Mouse (Mus musculus): ENCODE measurements around the gene Ston1. TPM values are rescaled to one million over a fixed set of nuclear protein-coding genes. Genes with fewer than 3 reads are reported as not detected.

Ston1 gene
- polyA plus RNA-seq, 2 experiments, result 11.3 to 34.8 TPM

GRCm38 (mm10) chr17:88666076-88666475 is 68.6 kb downstream of the Ston1 start:
- no peaks in the 10 kb centered on the region for H3K9me3 ChIP-seq (ENCODE audit: control insufficient read depth, low read length)
- no peaks in the 10 kb centered on the region for H3K36me3 ChIP-seq (ENCODE audit: control insufficient read depth, insufficient read depth, low read length)
- no peak for TF ChIP-seq POLR2A (IDR thresholded peaks at IDR 0.05; ENCODE audit: borderline replicate concordance, extremely low read depth, insufficient read depth, insufficient read length)
- peaks cover 10% of the 10 kb centered on the region; the same call in 1 of the 2 replicates for H3K4me1 ChIP-seq (ENCODE audit: control insufficient read depth, insufficient read depth, low read length)
- DNase-seq (ENCODE audit: low spot score) (no peak), ATAC-seq (ENCODE audit: low FRiP score, low read depth) (no peak)
- H3K27me3 ChIP-seq (ENCODE audit: control insufficient read depth, insufficient read depth, low read length), result no peaks in the 10 kb centered on the region
- no peak overlapping the region for H3K27ac ChIP-seq (replicated peaks; ENCODE audit: low read depth, low read length)
- no peak overlapping the region for H3K4me2 ChIP-seq (replicated peaks; ENCODE audit: low read depth, low read length, severe bottlenecking)
- H3K9ac ChIP-seq (ENCODE audit: low read depth, low read length, severe bottlenecking), result no peak overlapping the region
- 79% methylated on average over 2 of the region's 2 CpGs for WGBS
- H3K4me3 ChIP-seq (replicated peaks; ENCODE audit: low read length), result no peak overlapping the region

DNA sequence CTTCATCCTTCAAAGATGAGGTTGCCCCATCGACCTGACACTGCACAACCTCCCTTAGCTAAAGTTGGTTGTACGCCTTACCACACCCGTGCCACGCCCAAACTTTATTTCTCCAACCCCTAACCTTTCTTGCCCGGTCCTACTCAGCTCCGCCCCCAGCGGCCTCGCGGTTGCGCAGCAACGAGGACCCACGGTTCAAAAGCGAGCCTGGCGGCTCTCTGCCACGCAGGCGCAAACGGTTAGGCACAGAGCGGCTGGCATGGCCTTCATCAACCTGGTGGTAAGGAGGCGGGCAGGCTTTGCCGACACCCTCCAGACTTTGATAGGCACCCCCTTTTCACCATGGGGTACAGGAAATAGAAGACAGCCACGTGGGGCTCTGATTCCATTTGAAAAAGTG is 71.0 kb downstream of the Ston1 start, which contains the start of gene Gtf2a1l:
TSS of gene Gtf2a1l (plus strand) at position 209 of the 400 bp plus-strand sequence.
- Histone ChIP-seq H3K27me3 (ENCODE audit: control insufficient read depth, insufficient read depth, low read length) (no peaks in the 10 kb centered on the region), H3K4me3 (replicated peaks; ENCODE audit: low read length) (peak within 1 kb of the TSS; percentile 22), H3K9ac (ENCODE audit: low read depth, low read length, severe bottlenecking) (no peak within 1 kb of the TSS), H3K9me3 (ENCODE audit: control insufficient read depth, low read length) (no peaks in the 10 kb centered on the region), H3K4me1 (ENCODE audit: control insufficient read depth, insufficient read depth, low read length) (peaks cover 10% of the 10 kb centered on the region; the same call in 1 of the 2 replicates), H3K4me2 (replicated peaks; ENCODE audit: low read depth, low read length, severe bottlenecking) (peak within 1 kb of the TSS; percentile 41), H3K27ac (replicated peaks; ENCODE audit: low read depth, low read length) (no peak within 1 kb of the TSS), H3K36me3 (ENCODE audit: control insufficient read depth, insufficient read depth, low read length) (no peaks in the 10 kb centered on the region)
- 24% methylated on average over 21 of the region's 21 CpGs for WGBS
- no peak for TF ChIP-seq POLR2A (IDR thresholded peaks at IDR 0.05; ENCODE audit: borderline replicate concordance, extremely low read depth, insufficient read depth, insufficient read length)
- DNase-seq (ENCODE audit: low spot score), result no peak
- ATAC-seq (ENCODE audit: low FRiP score, low read depth), result 0 out of 2 replicates have a peak, but pooled peaks have one; percentile 30

- Histone ChIP-seq H3K27ac (replicated peaks; ENCODE audit: low read depth, low read length) (no peak overlapping the region), H3K36me3 (ENCODE audit: control insufficient read depth, insufficient read depth, low read length) (no peaks in the 10 kb centered on the region), H3K4me1 (ENCODE audit: control insufficient read depth, insufficient read depth, low read length) (peaks cover 10% of the 10 kb centered on the region; the same call in 1 of the 2 replicates), H3K9ac (ENCODE audit: low read depth, low read length, severe bottlenecking) (no peak overlapping the region), H3K27me3 (ENCODE audit: control insufficient read depth, insufficient read depth, low read length) (no peaks in the 10 kb centered on the region), H3K4me2 (replicated peaks; ENCODE audit: low read depth, low read length, severe bottlenecking) (no peak overlapping the region), H3K4me3 (replicated peaks; ENCODE audit: low read length) (no peak overlapping the region), H3K9me3 (ENCODE audit: control insufficient read depth, low read length) (no peaks in the 10 kb centered on the region)
- no peak for ATAC-seq (ENCODE audit: low FRiP score, low read depth)
- TF ChIP-seq POLR2A (IDR thresholded peaks at IDR 0.05; ENCODE audit: borderline replicate concordance, extremely low read depth, insufficient read depth, insufficient read length), result no peak
- 21% methylated on average over 2 of the region's 2 CpGs for WGBS
- no peak for DNase-seq (ENCODE audit: low spot score)
Observed at GRCm38 (mm10) chr17:88669921-88670320, 72.4 kb downstream of the Ston1 start.

- ATAC-seq (ENCODE audit: low FRiP score, low read depth), result no peak
Observed at GRCm38 (mm10) chr17:88670800-88671199, 73.3 kb downstream of the Ston1 start.

DNA sequence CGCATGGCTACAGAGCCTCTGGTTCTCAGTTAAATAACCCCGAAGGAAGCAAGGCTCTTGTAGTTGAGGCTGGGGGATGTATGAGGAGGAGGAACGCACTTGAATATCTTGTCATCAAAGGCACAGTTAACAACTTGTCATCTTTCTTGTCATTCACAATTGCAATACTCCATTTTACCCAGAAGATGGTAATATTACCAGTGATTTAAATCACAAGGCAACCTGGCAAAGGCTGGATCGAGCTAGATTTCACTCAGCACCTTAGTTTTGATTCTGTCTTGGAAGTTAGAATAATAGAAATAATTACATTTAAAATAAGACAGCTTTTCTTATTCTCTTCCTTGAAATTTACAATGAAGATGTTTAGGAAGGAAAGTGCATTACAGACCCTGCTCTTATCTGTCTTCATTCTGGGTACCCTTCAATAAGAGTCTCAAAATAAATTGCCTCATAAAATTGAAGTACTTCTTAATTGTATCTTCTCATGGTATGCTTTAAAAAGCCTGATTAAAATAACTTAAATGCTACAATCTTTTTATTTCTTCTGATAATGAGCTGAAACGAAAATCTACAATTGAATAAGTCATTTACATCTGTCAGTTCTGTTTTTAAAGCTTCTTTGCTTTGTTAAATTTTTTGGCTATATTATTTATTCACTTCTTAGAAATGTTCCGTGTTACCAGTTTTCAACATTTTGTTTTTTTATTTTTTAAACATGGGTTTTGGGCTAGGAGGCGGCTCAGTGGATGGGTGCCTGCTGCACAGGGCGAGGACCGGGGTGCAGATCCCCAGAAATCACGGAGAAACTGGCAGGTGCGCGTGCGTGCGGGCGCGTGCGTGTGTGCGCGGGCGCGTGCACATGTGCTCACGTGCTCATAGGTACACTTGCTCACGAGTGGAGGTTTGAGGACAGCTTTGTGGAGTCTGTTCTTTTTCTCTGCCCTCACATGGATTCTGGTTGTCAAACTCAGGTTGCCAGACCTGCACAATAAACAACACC is 78.1 kb downstream of the Ston1 start:
- no peaks in the 10 kb centered on the region for H3K9me3 ChIP-seq (ENCODE audit: control insufficient read depth, low read length)
- no peaks in the 10 kb centered on the region for H3K36me3 ChIP-seq (ENCODE audit: control insufficient read depth, insufficient read depth, low read length)
- H3K27me3 ChIP-seq (ENCODE audit: control insufficient read depth, insufficient read depth, low read length), result no peaks in the 10 kb centered on the region
- no peaks in the 10 kb centered on the region for H3K4me1 ChIP-seq (ENCODE audit: control insufficient read depth, insufficient read depth, low read length)
- no peak overlapping the region for H3K4me2 ChIP-seq (replicated peaks; ENCODE audit: low read depth, low read length, severe bottlenecking)
- H3K27ac ChIP-seq (replicated peaks; ENCODE audit: low read depth, low read length), result no peak overlapping the region
- H3K4me3 ChIP-seq (replicated peaks; ENCODE audit: low read length), result no peak overlapping the region
- H3K9ac ChIP-seq (ENCODE audit: low read depth, low read length, severe bottlenecking), result no peak overlapping the region
- ATAC-seq (ENCODE audit: low FRiP score, low read depth) (no peak), DNase-seq (ENCODE audit: low spot score) (no peak)
- 91% methylated on average over 23 of the region's 23 CpGs for WGBS
- TF ChIP-seq POLR2A (IDR thresholded peaks at IDR 0.05; ENCODE audit: borderline replicate concordance, extremely low read depth, insufficient read depth, insufficient read length), result no peak

More at GRCm38 (mm10) chr17:88670800-88671199, 73.3 kb downstream of the Ston1 start:
- no peaks in the 10 kb centered on the region for H3K9me3 ChIP-seq (ENCODE audit: control insufficient read depth, low read length)
- no peak for TF ChIP-seq POLR2A (IDR thresholded peaks at IDR 0.05; ENCODE audit: borderline replicate concordance, extremely low read depth, insufficient read depth, insufficient read length)
- WGBS, result 16% methylated on average over 4 of the region's 4 CpGs
- peaks cover 10% of the 10 kb centered on the region; the same call in 1 of the 2 replicates for H3K4me1 ChIP-seq (ENCODE audit: control insufficient read depth, insufficient read depth, low read length)
- H3K4me2 ChIP-seq (replicated peaks; ENCODE audit: low read depth, low read length, severe bottlenecking), result no peak overlapping the region
- no peak for DNase-seq (ENCODE audit: low spot score)
- no peak overlapping the region for H3K9ac ChIP-seq (ENCODE audit: low read depth, low read length, severe bottlenecking)
- no peaks in the 10 kb centered on the region for H3K36me3 ChIP-seq (ENCODE audit: control insufficient read depth, insufficient read depth, low read length)
- no peak overlapping the region for H3K4me3 ChIP-seq (replicated peaks; ENCODE audit: low read length)
- no peaks in the 10 kb centered on the region for H3K27me3 ChIP-seq (ENCODE audit: control insufficient read depth, insufficient read depth, low read length)
- no peak overlapping the region for H3K27ac ChIP-seq (replicated peaks; ENCODE audit: low read depth, low read length)

Measured in limb, embryonic 14.5 days (tissue).